Mouse (Mus musculus): Measurements from ENCODE around the gene Col6a1. TPM values are rescaled to one million over a fixed set of nuclear protein-coding genes. Genes with fewer than 3 reads are reported as not detected.
"Not testable (repeated sequence)": the region's sequence is repeated elsewhere in the genome, so short reads cannot be mapped to it uniquely, and the experiment has no call there.

Gene Col6a1
- total RNA-seq (2021) = 10 to 100 TPM; 35.5 to 35.8 TPM
- long read RNA-seq, experiment 1, partial matches to known transcripts = 8 of 15 reads
- long read RNA-seq, experiment 1, other reads (novel, unspliced or antisense) = 7 of 15 reads
- long read RNA-seq, experiment 2, partial matches to known transcripts = 2 of 16 reads
- long read RNA-seq, experiment 2, other reads (novel, unspliced or antisense) = 14 of 16 reads

DNA sequence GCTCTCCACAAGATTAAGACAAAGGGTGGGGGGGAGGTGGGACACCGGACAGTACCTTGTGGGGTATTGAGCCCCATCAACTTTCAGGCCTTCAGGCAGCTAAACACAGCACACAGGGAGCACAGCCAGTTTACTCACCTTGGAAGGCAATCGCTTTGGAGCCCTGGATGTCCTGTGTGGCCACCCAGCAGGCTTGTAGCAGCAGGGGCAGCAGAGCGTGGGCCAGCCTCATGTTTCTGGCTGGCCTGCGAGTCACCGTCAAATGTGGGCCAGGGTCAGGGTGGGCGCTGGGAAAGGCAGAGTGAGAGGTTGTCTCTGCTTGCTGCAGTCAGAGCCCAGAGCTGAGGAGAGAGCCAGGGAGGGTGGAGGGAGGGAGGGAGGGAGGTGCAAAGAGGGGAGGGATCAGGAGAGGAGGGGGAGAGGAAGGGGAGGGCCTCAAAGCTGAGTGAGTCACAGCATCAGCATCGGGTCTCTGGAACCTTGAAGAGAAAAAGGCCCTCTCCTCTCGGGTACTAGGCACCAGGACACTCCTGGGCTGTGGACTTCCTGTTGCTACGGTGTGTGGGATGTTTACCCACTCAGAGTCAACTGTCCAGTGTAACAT lies at the start of gene Col6a1:
TSS of gene Col6a1 (minus strand) at position 487 of the 604 bp plus-strand sequence.
- peak; percentile 60 to 66 for DNase-seq

DNA sequence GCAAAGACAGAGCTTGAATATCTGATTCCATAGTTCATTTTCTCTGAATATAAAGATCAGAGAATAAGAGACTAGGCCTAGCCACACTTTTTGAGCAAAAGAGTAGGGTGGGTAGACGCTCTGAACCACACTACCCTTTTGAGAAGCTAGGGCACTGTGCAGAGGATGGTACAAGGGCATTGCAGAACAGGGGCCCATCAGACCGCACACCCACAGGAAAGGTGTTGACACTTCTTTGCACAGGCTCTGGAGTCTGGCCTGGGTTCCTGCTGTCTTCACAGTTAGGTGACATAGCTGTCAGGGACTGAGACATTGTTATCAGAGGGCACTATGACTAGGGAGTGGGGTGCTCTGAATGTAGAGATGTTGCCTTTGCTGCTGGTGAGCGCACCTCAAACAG lies 45.7 kb upstream of the Col6a1 start:
- DNase-seq = no peak

DNA sequence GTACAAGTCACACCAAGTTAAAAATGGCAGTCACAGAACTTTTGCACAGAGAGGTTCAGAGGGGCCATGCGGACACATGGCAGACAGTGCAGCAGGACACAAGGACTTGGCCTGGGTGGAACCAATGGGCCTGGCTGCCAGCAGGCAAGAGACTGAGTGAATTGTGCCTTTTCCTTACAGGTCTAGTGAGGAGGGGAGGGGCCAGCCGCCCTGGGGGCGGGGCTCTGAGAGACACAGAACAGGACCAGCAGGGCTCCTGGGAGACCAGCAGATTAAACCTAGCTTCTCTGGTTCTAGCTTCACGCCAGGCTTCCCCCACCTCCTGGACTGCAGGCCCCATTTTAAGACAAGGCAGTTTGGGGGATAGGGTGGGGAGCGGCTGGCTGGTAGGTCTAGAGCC lies 45.1 kb upstream of the Col6a1 start:
- no peak for DNase-seq

DNA sequence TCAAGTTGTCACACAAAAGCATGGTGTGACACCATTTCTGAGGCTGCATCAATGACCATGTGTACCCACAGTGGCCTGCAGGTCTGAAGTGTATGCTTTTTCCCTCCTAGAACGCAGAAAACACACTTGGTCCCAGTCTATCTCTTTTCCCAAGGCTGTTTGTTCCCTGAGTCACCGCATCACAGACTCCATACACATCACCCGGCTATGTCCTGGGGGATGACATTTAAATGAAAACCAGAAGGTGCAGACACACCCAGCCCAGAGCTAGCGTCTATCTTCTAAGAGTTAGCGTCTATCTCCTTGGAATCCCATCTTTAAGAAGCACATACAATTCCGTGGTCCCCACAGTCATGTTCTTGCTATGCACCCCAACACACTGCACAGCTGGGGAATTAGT lies 43.6 kb upstream of the Col6a1 start:
- DNase-seq = no peak

DNA sequence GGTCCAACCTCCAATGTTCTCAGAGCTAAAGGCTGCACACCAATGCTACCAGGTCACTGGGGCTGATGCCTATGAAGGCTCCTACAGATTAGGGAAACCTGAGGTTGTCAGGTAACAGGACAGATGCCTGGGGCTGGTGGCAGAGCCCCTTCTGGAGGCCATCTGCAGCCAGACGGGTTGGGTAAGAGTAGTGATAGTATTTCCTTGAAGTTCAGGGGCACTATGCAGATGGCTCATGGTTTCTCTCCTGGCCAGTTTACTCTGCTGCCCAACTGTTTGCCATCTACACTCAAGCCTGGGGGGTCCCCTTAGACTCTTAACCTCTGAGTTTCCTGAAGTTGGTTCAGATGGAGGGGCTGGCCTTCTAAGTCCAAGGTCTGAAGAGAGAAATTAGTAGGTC lies 40.2 kb upstream of the Col6a1 start:
- DNase-seq = no peak

DNA sequence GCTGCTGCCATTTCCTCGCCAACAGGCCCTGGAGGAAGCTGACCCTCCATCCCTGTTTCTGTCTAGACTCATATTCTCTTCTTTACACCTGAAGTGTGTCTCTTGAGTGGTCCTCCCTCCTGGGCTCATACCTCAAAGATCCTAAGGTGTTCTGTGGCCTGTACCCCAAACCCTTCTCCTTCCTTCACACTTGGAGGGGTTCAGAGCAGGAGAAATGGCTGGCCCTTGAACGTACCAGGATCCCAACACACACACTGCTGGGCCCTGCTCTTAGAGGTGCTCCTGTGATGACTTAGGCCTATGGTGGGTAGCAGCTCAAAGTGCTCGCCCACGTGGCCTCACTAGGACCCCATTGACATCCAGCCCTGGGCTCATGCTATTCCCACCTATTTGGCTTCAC lies 39.0 kb upstream of the Col6a1 start:
- DNase-seq = no peak

DNA sequence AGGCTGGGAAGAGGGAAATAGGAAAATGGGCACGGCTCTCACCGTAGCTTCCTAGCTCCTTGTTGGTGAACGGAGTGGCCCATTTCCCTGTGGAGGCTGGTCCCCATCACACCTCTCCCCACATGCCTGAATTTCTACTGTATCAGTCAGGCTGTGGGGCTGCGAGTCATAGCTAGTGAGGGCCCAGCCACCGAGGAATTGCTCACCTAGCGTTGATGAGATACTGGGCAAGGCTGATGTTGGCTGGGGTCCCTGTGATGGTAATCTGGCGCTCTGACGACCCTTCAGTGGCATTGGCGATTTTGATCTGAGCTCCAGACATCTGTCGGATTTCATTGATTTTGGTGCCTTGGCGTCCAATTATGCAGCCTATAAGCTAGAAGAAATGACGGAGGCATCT lies 37.0 kb upstream of the Col6a1 start:
- no peak for DNase-seq

DNA sequence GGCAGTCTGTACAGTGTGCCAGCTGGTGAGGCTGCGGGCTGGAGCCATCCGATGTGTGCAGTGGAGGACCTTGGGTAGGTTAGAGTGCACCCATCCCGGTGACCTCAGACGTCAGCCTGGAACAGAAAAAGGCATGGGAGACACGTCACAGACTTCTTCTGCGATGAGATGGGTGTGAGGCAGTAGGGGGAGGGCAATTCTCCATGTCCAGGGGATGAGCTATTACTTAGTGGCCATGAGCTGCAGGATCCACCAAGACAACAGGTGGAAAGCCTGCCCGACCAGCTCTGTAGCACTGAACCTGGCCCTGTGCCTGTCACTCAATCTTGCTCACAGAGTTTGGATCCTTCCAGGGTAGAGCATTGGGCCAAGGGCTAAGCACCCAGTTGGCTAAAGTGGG lies 36.4 kb upstream of the Col6a1 start:
- no peak for DNase-seq

DNA sequence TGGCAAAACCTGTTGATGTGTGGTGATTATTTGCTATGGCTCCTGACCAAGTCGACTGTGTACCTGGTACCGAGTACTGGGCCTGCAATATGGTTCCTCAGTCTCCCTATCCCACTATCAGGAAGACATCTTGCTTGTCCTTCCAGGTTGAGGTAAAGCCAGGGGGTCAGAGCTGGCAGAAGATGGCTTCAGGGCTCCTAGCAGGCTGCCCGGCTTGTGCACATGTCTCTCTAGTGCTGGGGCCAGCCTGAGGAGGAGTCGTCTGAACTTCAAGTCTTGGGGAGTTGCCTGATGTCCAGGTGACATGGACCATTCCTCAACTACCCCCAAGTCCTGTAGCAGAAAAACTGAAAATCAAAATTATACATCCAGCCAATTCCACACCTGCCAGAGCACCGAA lies 33.9 kb upstream of the Col6a1 start:
- DNase-seq = no peak

DNA sequence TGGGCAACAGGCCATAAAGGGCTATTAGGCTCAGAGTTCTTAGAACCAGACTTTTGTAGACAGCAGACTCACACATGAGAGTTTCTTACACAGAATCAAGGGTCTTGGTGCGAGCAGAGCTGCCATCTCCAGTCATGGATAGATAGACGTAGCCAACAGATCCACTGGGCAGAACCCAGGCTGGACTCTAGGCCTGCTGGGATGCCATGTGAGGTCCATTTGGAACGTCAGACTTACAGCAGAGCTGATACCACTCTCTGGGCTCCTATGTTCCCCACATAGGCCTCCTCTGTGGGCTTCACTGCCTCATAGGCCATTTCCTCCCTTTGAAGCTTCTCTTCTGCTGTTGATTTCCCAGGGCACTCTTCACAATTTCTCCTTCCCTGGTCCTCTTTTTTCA lies 27.7 kb upstream of the Col6a1 start:
- DNase-seq = no peak

DNA sequence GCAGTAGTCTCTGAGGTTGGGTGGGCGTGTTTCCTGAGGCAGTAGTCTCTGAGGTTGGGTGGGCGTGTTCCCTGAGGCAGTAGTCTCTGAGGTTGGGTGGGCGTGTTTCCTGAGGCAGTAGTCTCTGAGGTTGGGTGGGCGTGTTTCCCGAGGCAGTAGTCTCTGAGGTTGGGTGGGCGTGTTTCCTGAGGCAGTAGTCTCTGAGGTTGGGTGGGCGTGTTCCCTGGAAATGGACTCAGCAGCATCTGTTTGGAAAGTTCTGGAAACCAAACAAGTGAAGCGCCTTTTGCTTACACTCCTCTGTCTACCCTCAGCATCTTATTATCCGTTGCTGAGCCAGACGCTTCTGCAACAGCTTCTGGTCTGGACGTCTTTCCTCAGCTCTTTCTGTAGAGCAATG lies 18.3 kb upstream of the Col6a1 start:
- DNase-seq = not testable (repeated sequence)

DNA sequence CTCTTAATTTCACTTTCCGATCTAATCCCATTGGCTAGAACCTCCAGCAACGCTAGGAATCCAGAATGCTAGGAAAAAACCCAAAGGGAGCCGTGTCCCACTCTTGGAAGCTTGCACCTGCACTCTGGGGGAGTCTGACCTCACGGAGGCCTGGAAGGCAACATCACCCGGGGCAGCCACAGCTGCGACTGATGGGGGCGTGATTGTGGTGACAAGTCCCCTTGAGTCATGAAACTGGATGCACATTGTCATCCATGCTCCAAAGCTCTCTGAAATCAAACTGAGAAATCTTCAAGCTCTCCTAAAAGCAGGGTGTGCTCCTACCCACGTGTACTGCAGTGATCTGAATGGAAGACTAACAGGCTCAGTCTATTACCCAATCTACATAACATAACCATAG lies 10.8 kb upstream of the Col6a1 start:
- DNase-seq = no peak

DNA sequence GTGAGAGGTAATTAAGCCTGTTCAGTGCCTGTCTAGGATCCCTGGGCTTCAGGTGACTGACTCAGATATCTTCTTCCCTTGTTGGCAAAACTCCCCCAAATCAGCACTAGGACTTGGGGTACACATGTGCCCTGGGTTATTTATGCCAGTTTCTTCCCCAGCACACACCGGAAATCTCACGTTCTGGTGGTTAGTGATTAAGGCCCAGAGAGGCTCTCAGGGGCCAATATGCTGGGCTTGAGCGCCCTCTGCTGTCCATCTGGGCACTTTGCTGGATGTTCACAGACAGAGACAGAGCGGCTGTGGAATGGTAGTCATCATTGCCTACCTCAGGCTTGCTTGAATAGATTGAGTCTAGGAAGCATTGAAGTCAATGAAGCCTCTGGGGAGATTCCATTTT lies 9.0 kb upstream of the Col6a1 start:
- peak; percentile 74 to 91 for DNase-seq

DNA sequence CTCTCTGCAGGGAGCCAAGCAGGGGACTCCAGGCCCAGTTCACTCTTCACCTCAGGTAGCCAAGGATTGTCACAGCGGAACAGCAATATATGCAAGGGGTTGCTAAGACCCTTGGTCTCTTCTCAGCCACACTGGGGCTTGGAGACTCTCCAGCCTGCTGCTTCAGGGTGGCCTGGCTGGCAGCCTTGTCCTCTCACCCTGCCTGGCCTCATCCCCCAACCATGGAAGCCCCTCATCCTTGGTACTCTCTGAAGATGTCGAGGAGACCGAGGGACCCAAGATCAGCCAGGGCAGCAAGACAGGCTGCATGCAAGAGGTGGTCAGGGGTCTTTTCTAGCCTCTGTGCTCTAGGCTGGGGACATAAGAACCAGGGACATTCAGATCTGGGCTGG lies 7.7 kb upstream of the Col6a1 start:
- no peak for DNase-seq

DNA sequence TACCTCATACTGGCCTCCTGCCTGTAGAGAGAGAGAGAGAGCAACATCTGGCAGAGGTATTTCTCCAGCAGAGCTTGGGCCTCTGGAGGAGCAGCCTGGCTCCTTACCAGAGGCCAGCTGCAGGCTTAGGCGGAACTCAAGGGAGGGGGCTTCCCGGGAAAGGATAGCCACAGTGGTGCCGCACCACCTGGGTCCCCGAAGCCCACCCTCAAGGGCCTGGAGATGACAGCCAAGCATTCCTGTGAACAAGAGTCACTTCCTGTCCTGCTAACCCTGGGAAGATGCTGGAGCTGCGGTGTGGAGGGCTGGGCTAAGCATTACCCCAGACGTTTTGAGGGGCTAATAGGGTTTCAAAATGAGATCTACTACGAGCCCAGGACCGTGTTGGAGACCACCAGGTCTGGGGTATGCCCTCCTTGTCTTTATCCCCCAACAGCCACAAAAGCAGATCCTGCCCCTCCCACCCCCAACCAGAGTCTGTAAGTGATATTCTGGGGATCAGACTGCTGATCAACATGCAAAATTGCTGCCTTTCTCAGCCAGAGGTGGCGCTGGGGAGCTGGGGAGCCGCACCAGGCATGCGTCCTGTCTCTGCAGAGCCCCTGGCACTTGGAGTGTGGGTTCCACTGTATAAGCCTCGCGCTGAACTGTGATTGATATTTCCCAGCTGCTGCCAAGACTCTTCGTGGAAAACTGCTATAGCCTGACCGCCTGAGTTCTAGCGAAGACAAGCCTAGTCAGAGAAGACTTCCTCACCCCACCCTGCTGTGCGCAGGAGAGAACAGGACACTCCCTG lies 7.1 kb upstream of the Col6a1 start:
- DNase-seq = peak; percentile 88 to 89

DNA sequence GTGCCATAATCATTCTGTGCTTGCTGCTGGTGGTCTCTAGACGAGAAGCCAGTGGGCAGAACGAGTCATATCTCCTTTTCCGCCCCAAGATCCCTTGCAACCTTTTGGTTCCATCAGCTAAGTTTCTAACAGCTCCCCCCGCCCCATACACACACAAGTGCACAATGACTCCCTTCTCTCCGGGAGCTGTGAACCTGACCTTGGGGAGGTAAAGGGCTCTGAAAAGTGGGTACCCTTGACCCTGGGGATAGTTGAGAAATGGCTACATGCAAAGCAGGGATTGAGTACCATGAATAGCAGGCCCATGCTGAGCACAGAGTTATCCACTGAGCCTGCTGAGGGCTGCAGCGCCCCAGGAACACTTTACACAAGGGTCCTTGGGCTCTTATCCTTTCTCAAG lies 6.4 kb upstream of the Col6a1 start:
- no peak for DNase-seq

DNA sequence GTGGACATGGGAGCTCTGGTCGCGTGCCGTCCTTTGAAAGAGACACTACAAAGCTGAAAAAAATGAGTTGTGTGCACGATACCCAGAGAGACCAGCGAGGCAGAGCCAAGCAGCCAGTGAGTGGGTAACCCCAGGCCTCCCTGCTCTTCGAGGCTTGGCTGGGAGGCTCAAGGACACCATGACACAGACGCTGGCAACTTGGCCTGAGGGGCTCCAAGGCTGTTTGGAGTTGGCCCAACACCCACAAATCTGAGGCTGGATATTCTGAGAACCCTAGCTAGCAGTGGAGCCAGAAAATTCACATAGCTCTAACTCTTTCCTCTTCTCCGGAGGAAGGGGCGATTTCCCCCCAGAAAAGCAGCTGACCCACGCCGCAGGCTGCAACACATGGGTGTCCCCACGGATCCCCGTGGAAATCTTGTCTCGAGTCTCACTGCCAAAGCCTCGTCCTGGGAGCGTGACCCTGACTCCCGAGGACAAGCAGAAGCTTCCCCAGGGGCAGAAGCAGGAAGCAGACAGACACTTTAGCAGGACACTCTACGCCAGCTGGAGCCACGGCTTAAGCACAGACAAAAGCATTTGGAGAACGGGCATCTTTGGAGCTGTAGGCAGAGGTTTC lies 5.8 kb upstream of the Col6a1 start:
- peak; percentile 73 to 79 for DNase-seq

DNA sequence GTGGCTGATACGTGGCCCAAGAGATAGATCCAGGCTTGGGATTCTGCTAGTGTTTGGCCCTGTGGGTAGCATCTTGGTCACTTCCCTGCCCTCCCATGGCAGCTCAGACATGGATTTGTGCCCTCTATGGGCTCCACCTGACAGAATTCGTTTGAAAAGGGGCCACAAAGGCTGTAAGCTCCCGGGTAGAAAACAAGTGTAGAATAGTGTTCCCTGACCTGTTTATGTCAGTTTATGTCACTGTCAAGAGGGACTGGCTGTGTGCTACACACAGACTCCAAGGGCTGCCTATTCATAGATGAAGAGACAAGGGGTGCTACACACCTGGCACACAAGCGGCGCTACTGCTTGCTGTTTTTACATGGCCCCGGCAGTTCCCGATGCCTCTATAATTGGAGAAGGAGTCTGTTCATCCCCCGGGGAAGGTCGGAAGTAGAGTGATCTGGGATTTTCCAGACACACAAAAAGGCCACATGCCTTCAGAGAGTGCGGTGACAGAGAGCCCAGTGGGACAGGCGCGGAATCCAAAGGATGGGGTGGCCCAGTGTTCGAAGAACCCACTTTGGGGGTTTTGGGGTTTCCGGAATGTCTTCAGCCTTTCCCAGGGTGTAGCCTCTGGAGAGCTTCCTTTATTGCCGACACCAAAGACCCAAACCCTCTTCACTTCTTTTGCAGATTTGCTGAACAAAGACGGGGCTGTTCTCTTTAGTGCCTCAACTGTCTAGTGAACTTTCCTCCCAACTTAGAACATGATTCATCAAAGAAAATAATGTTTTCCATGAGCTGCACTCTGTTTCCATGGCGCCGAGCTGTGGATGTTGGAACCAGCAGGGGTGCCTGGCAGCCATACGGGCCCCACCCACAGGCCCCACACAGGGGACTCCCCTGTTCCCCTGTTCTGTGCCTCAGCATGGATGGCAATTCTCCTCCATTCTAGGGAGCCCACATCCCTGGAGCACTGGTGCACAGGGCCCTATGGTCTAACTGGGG lies 4.0 kb upstream of the Col6a1 start:
- peak; percentile 64 to 76 for DNase-seq

DNA sequence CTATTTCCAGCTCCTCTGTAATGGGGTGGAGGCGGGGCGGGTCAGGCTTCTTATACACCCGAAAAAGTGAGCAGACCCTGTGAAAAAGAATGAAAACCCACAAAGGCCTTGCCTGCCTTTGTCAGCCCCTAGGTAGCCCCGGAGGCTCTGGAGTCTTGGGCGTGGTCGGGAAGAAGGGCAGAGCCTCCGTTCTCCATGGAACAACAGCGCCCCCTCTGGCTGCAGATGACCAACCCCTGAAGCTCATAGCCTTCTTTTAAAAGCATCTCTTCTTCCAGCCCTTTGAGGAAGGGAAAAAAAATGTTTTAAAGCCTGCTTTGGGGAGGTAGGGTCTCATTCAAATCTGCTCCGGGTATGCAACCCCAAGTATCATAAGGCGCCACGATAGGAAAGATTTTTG lies 2.4 kb upstream of the Col6a1 start:
- DNase-seq = peak; percentile 78 to 86

DNA sequence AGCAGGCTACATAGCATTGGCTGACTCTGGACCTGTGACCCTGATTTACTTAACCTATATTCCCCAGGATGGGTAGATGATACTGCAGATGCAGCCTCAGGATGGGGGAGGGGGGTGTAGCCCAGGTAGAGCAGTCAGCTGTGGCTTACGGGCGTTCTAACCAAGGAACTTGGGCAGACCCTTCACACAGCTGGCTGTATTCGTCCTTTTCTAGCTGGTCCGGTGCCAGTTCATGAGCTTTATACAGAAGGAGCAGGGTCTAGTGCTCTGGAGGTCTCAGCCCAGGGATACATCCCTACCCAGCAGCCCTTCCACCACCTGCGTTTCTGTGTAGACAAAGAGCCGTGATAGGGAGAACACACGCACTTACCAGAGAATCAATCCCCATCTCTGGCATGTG lies 1.3 kb upstream of the Col6a1 start:
- peak in 1 of 2 experiments; percentile 13 for DNase-seq

DNA sequence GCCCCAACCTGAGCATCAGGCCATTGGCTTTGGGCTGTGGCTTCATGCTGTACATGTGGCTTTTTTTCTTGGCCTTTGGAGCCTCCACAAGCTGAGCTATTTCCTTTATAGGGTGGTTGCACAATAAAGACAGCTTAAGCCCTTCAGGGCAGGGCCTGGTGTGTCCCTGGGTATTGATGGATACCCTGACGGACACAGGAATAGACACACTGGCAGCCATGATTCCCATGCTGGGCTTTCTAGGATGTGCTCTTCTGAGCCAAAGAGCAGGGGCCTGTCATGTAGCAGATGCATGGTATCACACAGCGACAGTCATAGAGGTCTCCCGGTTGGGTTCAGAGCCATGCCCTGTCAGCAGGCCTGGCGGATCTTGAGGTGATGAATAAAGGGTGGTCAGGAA lies 898 bp upstream of the Col6a1 start:
- peak in 1 of 2 experiments; percentile 7 for DNase-seq

DNA sequence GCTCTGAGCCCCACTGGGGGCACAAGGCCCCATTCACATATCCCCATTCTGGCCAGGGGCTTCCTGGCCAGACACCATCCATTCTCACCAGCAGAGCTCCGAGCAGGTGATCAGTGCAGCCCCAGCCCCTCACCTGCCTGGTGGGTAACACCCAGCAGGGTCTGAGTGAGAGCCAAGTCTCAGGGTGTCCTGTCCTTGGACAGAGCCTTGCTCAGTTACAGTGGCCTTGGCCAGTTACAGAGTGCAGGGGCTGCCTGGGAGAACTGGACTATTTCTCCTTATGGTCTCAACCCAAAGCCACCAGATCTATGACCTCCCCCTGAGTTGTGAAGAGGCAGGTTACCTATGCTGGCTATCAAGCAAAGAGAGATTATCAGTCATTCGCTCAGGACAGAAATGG lies 871 bp downstream of the Col6a1 start:
- DNase-seq = peak in 1 of 2 experiments; percentile 12

Data from heart, adult 18-20 months (tissue).